Mouse (Mus musculus) urinary bladder, adult 2 months (tissue): Measurements from ENCODE around the gene Ddx42. TPM values are rescaled to one million over a fixed set of nuclear protein-coding genes. Genes with fewer than 3 reads are reported as not detected.
"Not testable (repeated sequence)": the region's sequence is repeated elsewhere in the genome, so short reads cannot be mapped to it uniquely, and the experiment has no call there.

Source experiments
- DNase-seq: peaks from one replicate; pipeline ENCODE4 v3.0.0; 2022; ENCODE audit warnings: low spot score
- polyA plus RNA-seq: library from polyadenylated mRNA; depleted of rRNA; stranded (reverse); fragments of >200 nt; gene quantifications from 2 replicates; pipeline ENCODE4 v1.2.3, GENCODE M21; 2012

Ddx42 gene
- polyA plus RNA-seq, 1 experiment, result 29.2 TPM

- no peak for DNase-seq
Observed at GRCm38 (mm10) chr11:106201337-106202122, 15.2 kb upstream of the Ddx42 start.

- DNase-seq, result no peak
Observed at GRCm38 (mm10) chr11:106202123-106202465, 14.6 kb upstream of the Ddx42 start, which contains the start of gene Strada. TSS of gene Strada (minus strand) at chr11:106202168.

GRCm38 (mm10) chr11:106212771-106213170 lies 4.0 kb upstream of the Ddx42 start:
- DNase-seq, result no peak

GRCm38 (mm10) chr11:106214856-106215255 lies 1.9 kb upstream of the Ddx42 start:
- no peak for DNase-seq

- DNase-seq, result no peak
Observed at GRCm38 (mm10) chr11:106215450-106215859, 1.3 kb upstream of the Ddx42 start.

- DNase-seq, result peak; percentile 70
Observed at GRCm38 (mm10) chr11:106215927-106216729, 598 bp upstream of the Ddx42 start, which contains the start of gene Ccdc47. TSS of gene Ccdc47 (minus strand) at chr11:106216344.

- DNase-seq, result no peak
Observed at GRCm38 (mm10) chr11:106220603-106221002, 3.9 kb downstream of the Ddx42 start.

- not testable (repeated sequence) for DNase-seq
Observed at GRCm38 (mm10) chr11:106233978-106234377, 17.3 kb downstream of the Ddx42 start.

GRCm38 (mm10) chr11:106246834-106247233 lies 30.1 kb downstream of the Ddx42 start:
- no peak for DNase-seq

GRCm38 (mm10) chr11:106249326-106249725 lies 32.6 kb downstream of the Ddx42 start:
- no peak for DNase-seq

GRCm38 (mm10) chr11:106254767-106255166 lies 38.0 kb downstream of the Ddx42 start:
- no peak for DNase-seq

GRCm38 (mm10) chr11:106255174-106255573 lies 38.4 kb downstream of the Ddx42 start:
- no peak for DNase-seq

GRCm38 (mm10) chr11:106255685-106256451 lies 39.1 kb downstream of the Ddx42 start, which contains the start of the genes Ftsj3 and Psmc5:
TSS of gene Ftsj3 (minus strand) at chr11:106256079.
TSS of gene Psmc5 (plus strand) at chr11:106256154.
- DNase-seq, result peak; percentile 97

- no peak for DNase-seq
Observed at GRCm38 (mm10) chr11:106256775-106257174, 40.0 kb downstream of the Ddx42 start.

GRCm38 (mm10) chr11:106260826-106261450 lies 44.2 kb downstream of the Ddx42 start:
- no peak for DNase-seq

GRCm38 (mm10) chr11:106263963-106264362 lies 47.2 kb downstream of the Ddx42 start:
- no peak for DNase-seq

GRCm38 (mm10) chr11:106264988-106265387 lies 48.3 kb downstream of the Ddx42 start:
- no peak for DNase-seq

- DNase-seq, result no peak
Observed at GRCm38 (mm10) chr11:106265570-106265969, 48.8 kb downstream of the Ddx42 start.

- DNase-seq, result no peak
Observed at GRCm38 (mm10) chr11:106266431-106266830, 49.7 kb downstream of the Ddx42 start.

- DNase-seq, result peak; percentile 47
Observed at GRCm38 (mm10) chr11:106267311-106267852, 50.7 kb downstream of the Ddx42 start.

- no peak for DNase-seq
Observed at GRCm38 (mm10) chr11:106267871-106268270, 51.1 kb downstream of the Ddx42 start.
